Mouse (Mus musculus): ENCODE data around the gene Gstm7.
"Not testable (repeated sequence)": the region's sequence is repeated elsewhere in the genome, so short reads cannot be mapped to it uniquely, and the experiment has no call there.

Gstm7 gene

GRCm38 (mm10) chr3:107931670-107932069 lies at the start of gene Gstm7:
Gstm7 (minus strand) TSS chr3:107931817.
- peak; percentile 56 for DNase-seq (ENCODE audit: extremely low read depth, low read depth, low spot score)

DNA sequence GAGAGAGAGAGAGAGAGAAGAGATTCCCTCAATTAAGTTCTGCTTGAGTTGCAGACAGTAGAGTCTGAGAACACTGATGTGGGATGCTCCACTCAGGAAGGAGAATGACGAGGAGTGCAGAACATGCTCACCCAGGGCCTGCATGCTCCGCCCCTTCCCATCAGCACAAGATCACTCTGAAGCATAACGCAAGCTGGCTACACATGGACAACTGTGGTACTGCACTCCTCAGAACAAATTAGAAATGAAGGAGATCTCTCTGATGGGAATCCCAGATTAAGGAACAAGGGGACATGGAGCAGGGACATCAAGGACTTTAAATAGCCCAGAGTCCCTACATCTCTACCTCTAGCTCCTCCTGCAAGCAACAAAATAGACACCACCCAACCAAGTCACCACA lies 49.6 kb upstream of the Gstm7 start:
- no peak for DNase-seq (ENCODE audit: extremely low read depth, low read depth, low spot score)

GRCm38 (mm10) chr3:107977691-107978090 lies 46.1 kb upstream of the Gstm7 start:
- no peak for DNase-seq (ENCODE audit: extremely low read depth, low read depth, low spot score)

DNA sequence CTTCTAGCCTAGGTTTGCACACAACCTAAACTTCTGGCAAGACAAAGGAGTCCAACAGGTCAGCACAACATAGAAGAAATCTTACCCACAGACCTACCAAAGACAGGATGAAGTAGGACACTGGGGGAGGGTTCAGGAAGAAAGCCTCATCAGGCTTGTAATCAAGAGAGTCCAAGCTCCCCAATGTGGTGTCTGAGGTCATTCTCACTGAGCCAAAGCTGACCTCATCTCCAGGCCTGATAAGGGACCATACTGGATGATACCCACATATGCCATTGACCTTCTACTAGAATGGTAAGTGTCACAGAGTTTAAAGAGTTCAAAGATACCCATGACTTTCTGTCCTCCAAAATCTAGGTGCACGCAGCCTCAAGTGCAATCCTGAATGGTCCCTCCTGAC lies 42.6 kb upstream of the Gstm7 start:
- no peak for DNase-seq (ENCODE audit: extremely low read depth, low read depth, low spot score)

GRCm38 (mm10) chr3:107972070-107972469 lies 40.5 kb upstream of the Gstm7 start:
- DNase-seq (ENCODE audit: extremely low read depth, low read depth, low spot score) = no peak

DNA sequence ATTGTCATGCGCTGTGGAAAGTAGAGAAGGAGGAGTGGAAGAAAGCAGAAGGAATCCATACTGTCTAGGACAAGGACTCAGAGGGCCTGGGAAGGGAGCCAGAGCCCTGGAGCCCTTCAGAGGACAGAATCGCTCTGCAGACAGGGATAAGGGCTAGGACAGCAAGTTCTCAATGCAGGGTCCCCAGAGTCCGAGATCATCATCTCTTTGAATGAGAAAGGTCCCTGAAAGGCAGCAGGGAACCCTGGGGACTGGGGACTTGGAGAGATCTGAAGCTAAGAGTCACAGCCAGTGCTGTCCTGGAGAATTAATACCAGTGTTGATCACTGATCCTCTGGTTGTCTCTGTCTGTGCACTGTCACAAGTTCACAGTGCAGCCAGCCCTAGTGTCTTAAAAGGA lies 39.5 kb upstream of the Gstm7 start:
- not testable (repeated sequence) for DNase-seq (ENCODE audit: extremely low read depth, low read depth, low spot score)

- DNase-seq (ENCODE audit: extremely low read depth, low read depth, low spot score) = no peak
Observed at GRCm38 (mm10) chr3:107968724-107969395, 37.2 kb upstream of the Gstm7 start, which contains the start of gene Gstm3. Gstm3 (minus strand) TSS chr3:107969283.

GRCm38 (mm10) chr3:107966631-107967030 lies 35.0 kb upstream of the Gstm7 start:
- DNase-seq (ENCODE audit: extremely low read depth, low read depth, low spot score) = no peak

- DNase-seq (ENCODE audit: extremely low read depth, low read depth, low spot score) = no peak
Observed at GRCm38 (mm10) chr3:107965592-107965991, 34.0 kb upstream of the Gstm7 start.

GRCm38 (mm10) chr3:107964656-107965308 lies 33.2 kb upstream of the Gstm7 start:
- DNase-seq (ENCODE audit: extremely low read depth, low read depth, low spot score) = no peak

GRCm38 (mm10) chr3:107964026-107964425 lies 32.4 kb upstream of the Gstm7 start:
- DNase-seq (ENCODE audit: extremely low read depth, low read depth, low spot score) = no peak

DNA sequence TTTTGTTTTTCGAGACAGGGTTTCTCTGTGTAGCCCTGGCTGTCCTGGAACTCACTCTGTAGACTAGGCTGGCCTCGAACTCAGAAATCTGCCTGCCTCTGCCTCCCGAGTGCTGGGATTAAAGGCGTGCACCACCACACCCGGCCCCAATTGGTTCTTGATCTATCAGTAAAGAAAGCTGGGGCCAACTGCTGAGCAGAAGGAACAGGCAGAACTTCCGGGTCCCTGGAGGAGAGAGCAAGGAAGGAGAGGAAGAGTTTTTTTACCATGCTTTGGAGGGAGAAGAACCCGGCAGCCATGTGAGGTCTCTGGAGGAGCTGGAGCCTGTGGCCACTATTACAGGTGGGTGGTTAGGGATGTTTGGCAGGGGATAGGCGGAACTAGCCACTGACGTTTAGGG lies 23.6 kb upstream of the Gstm7 start:
- DNase-seq (ENCODE audit: extremely low read depth, low read depth, low spot score) = not testable (repeated sequence)

DNA sequence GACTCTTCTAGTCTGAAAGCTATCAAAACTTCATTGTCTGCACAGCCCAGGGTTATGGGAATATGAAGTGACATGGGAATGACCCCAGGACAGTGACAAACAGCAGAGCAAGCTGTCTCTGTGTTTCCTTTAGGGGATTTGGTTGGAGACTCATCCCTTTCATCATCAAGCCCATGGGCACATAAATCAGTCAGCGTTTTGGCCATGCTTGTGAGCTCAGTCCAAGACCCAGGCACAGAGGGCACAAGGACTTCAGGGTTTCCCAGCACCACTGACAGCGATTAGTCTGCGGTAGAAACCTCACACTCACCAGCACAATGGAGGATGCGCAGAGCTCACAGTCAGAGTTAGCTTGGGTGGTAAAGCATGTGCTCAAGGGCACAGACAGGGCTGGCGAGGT lies 22.3 kb upstream of the Gstm7 start:
- DNase-seq (ENCODE audit: extremely low read depth, low read depth, low spot score) = no peak

DNA sequence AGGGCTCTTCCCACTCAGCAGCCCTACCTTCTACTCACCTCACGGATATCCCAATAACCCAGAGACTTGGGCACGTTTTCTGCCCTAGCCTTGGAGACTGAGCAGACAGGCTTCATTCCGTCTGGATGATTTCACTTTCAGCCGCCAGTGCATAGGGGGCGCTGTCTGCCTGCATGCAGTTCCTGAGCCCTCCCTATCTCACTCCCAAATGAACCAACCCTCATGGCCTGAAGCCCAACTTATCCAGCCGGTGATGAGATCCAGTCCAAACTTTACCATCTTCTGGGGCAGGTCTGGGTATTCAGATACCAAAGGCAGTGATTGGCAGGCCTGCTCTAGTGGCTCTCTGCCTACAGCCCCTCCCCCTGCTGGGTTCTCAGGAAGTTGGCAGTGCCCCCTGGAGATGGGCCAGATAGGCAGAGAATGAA lies 21.7 kb upstream of the Gstm7 start:
- DNase-seq (ENCODE audit: extremely low read depth, low read depth, low spot score) = no peak

DNA sequence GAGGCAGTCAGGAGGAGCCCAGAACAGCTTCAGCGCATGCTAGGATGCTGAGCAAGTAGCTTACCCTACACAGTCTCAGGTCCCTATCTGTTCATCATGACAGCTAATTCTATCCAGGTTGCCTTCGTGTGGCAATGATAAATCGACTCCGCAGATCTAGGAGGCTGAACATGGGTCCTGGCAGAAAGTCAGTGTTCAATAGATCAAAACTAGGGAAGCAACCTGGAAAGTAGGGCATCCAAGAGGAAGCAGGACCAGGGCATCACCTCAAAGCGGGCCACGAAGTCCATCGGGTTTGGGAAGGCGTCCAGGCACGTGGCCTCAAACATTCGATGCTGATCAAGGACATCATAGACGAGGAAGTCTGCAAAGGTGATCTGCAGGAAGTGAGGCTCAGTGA lies 18.9 kb upstream of the Gstm7 start:
- no peak for DNase-seq (ENCODE audit: extremely low read depth, low read depth, low spot score)

- not testable (repeated sequence) for DNase-seq (ENCODE audit: extremely low read depth, low read depth, low spot score)
Observed at GRCm38 (mm10) chr3:107949461-107949860, 17.8 kb upstream of the Gstm7 start.

DNA sequence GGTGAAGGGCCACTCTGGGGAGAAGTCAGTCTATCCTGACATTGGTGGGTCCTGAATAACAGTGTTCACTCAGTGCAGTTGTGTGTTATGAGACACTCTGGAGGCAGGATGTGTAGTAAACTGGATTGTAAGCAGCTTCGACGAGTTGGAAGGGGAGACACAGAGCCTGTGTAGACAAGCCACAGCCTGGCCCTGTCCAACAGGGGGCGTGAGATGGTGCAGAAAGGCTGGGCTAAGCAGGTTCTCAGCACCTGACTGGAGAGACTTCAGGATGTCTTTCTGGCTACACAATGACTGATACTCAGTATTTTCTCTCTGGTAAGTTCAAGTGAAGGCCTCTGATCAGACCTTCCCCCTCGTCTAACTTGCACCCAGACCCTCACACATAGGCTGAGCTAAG lies 14.1 kb upstream of the Gstm7 start:
- DNase-seq (ENCODE audit: extremely low read depth, low read depth, low spot score) = no peak

- DNase-seq (ENCODE audit: extremely low read depth, low read depth, low spot score) = no peak
Observed at GRCm38 (mm10) chr3:107943239-107943990, 11.8 kb upstream of the Gstm7 start, which contains the start of gene Gstm6. Gstm6 (minus strand) TSS chr3:107943749.

GRCm38 (mm10) chr3:107941261-107941660 lies 9.6 kb upstream of the Gstm7 start:
- no peak for DNase-seq (ENCODE audit: extremely low read depth, low read depth, low spot score)

GRCm38 (mm10) chr3:107940524-107940923 lies 8.9 kb upstream of the Gstm7 start:
- DNase-seq (ENCODE audit: extremely low read depth, low read depth, low spot score) = no peak

DNA sequence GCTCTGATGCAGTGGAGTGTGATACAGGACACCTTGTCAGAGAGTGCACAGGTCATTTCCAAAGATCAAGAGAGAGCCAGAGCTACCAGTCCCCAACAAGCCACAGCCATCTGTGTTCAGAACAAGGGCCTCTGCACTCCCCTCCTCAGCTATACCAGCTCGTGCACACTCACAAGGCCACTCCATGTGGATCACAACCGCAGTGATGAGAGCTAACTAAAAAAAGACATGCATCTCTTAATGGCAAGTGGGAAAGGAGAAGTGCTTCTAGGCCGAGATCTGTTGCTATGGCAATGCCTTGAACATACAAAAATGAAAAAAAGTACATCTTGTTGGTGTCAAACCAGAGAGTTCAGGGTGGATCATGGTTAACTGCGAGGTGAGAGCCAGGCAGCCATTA lies 8.2 kb upstream of the Gstm7 start:
- DNase-seq (ENCODE audit: extremely low read depth, low read depth, low spot score) = no peak

- DNase-seq (ENCODE audit: extremely low read depth, low read depth, low spot score) = no peak
Observed at GRCm38 (mm10) chr3:107939403-107939802, 7.8 kb upstream of the Gstm7 start.
